Mouse (Mus musculus) liver, postnatal 0 days (tissue): ENCODE data around the gene Sowahb.
A peak's percentile ranks its signal among the peaks of the same experiment; 100 is the strongest.

Experiments
- CTCF ChIP-seq: sonication (generic); IDR thresholded peaks from 2 replicates; pipeline ENCODE4 v1.5.1; 2016; ENCODE audit warnings: antibody characterized with exemption, low read depth
- EP300 ChIP-seq: IDR thresholded peaks from 2 replicates; pipeline ENCODE4 v1.6.1; 2016; ENCODE audit warnings: antibody characterized with exemption, low read depth, mild to moderate bottlenecking

- TF ChIP-seq CTCF (0 out of 2 replicates have a peak, but pooled peaks have one; percentile 5), EP300 (peak; percentile 47; the same call in 1 of the 2 replicates)
Measured at GRCm38 (mm10) chr5:93044584-93045370, at the start of gene Sowahb.
